Mouse (Mus musculus): ENCODE measurements at regions not wholly inside any gene's neighbourhood (a gene's known extent, or its start where the extent isn't known, plus 50 kb on each side); places are given as distances from the start of the nearest gene placed in this dataset.
A peak's percentile ranks its signal among the peaks of the same experiment; 100 is the strongest.

GRCm38 (mm10) chr10:126502013-126502688, 399.0 kb downstream of the Atp23 start:
- Histone ChIP-seq H3K9ac (no peak overlapping the region), H3K27ac (no peak overlapping the region), H3K4me3 (replicated peaks) (no peak overlapping the region), H3K4me1 (replicated peaks) (no peaks in the 10 kb centered on the region), H3K4me2 (replicated peaks) (no peak overlapping the region), H3K27me3 (replicated peaks) (no peaks in the 10 kb centered on the region), H3K36me3 (no peaks in the 10 kb centered on the region), H3K9me3 (no peaks in the 10 kb centered on the region)
- no peak for ATAC-seq
- WGBS, result 63% methylated on average over 5 of the region's 5 CpGs

GRCm38 (mm10) chr10:126498726-126499125, 402.4 kb downstream of the Atp23 start:
- Histone ChIP-seq H3K9me3 (no peaks in the 10 kb centered on the region), H3K27ac (no peak overlapping the region), H3K27me3 (replicated peaks) (no peaks in the 10 kb centered on the region), H3K36me3 (no peaks in the 10 kb centered on the region), H3K4me3 (replicated peaks) (no peak overlapping the region), H3K9ac (no peak overlapping the region), H3K4me1 (replicated peaks) (no peaks in the 10 kb centered on the region), H3K4me2 (replicated peaks) (no peak overlapping the region)
- 79% methylated on average over 6 of the region's 6 CpGs for WGBS
- no peak for ATAC-seq

- ATAC-seq, result no peak
- H3K4me2 ChIP-seq (replicated peaks), result no peak overlapping the region
- WGBS, result 85% methylated on average over 6 of the region's 6 CpGs
- H3K4me1 ChIP-seq (replicated peaks), result no peaks in the 10 kb centered on the region
- H3K27me3 ChIP-seq (replicated peaks), result no peaks in the 10 kb centered on the region
- no peak overlapping the region for H3K9ac ChIP-seq
- no peaks in the 10 kb centered on the region for H3K36me3 ChIP-seq
- H3K4me3 ChIP-seq (replicated peaks), result no peak overlapping the region
- no peak overlapping the region for H3K27ac ChIP-seq
- no peaks in the 10 kb centered on the region for H3K9me3 ChIP-seq
Observed at GRCm38 (mm10) chr10:126493734-126494133, 407.4 kb downstream of the Atp23 start.

GRCm38 (mm10) chr10:126492211-126492610, 408.9 kb downstream of the Atp23 start:
- 65% methylated on average over 6 of the region's 6 CpGs for WGBS
- Histone ChIP-seq H3K4me1 (replicated peaks) (no peaks in the 10 kb centered on the region), H3K4me3 (replicated peaks) (no peak overlapping the region), H3K36me3 (no peaks in the 10 kb centered on the region), H3K27ac (no peak overlapping the region), H3K4me2 (replicated peaks) (no peak overlapping the region), H3K27me3 (replicated peaks) (no peaks in the 10 kb centered on the region), H3K9ac (no peak overlapping the region), H3K9me3 (no peaks in the 10 kb centered on the region)
- ATAC-seq, result no peak

- Histone ChIP-seq H3K4me2 (replicated peaks) (no peak overlapping the region), H3K4me1 (replicated peaks) (no peaks in the 10 kb centered on the region), H3K9me3 (no peaks in the 10 kb centered on the region), H3K27me3 (replicated peaks) (no peaks in the 10 kb centered on the region), H3K4me3 (replicated peaks) (no peak overlapping the region), H3K36me3 (no peaks in the 10 kb centered on the region), H3K9ac (no peak overlapping the region), H3K27ac (no peak overlapping the region)
- no peak for ATAC-seq
- WGBS, result 86% methylated on average over 7 of the region's 7 CpGs
Observed at GRCm38 (mm10) chr10:126485129-126485528, 416.0 kb downstream of the Atp23 start.

- WGBS, result 91% methylated on average over 2 of the region's 2 CpGs
- Histone ChIP-seq H3K9ac (no peak overlapping the region), H3K36me3 (no peaks in the 10 kb centered on the region), H3K4me2 (replicated peaks) (no peak overlapping the region), H3K9me3 (no peaks in the 10 kb centered on the region), H3K27me3 (replicated peaks) (no peaks in the 10 kb centered on the region), H3K27ac (no peak overlapping the region), H3K4me3 (replicated peaks) (no peak overlapping the region), H3K4me1 (replicated peaks) (no peaks in the 10 kb centered on the region)
- no peak for ATAC-seq
Observed at GRCm38 (mm10) chr10:126483479-126483878, 417.7 kb downstream of the Atp23 start.

- no peak for ATAC-seq
- H3K27me3 ChIP-seq (replicated peaks), result no peaks in the 10 kb centered on the region
- no peaks in the 10 kb centered on the region for H3K4me1 ChIP-seq (replicated peaks)
- no peaks in the 10 kb centered on the region for H3K9me3 ChIP-seq
- H3K4me2 ChIP-seq (replicated peaks), result no peak overlapping the region
- no peak overlapping the region for H3K9ac ChIP-seq
- H3K4me3 ChIP-seq (replicated peaks), result no peak overlapping the region
- no peaks in the 10 kb centered on the region for H3K36me3 ChIP-seq
- H3K27ac ChIP-seq, result no peak overlapping the region
Observed at GRCm38 (mm10) chr10:126480382-126480781, 420.8 kb downstream of the Atp23 start.

GRCm38 (mm10) chr10:126479743-126480142, 421.4 kb downstream of the Atp23 start:
- Histone ChIP-seq H3K27me3 (replicated peaks) (no peaks in the 10 kb centered on the region), H3K9ac (no peak overlapping the region), H3K36me3 (no peaks in the 10 kb centered on the region), H3K9me3 (no peaks in the 10 kb centered on the region), H3K4me2 (replicated peaks) (no peak overlapping the region), H3K4me1 (replicated peaks) (no peaks in the 10 kb centered on the region), H3K4me3 (replicated peaks) (no peak overlapping the region), H3K27ac (no peak overlapping the region)
- no peak for ATAC-seq
- WGBS, result 53% methylated on average over 2 of the region's 2 CpGs

GRCm38 (mm10) chr10:126473050-126473719, 428.0 kb downstream of the Atp23 start:
- no peak overlapping the region for H3K4me2 ChIP-seq (replicated peaks)
- no peak overlapping the region for H3K4me3 ChIP-seq (replicated peaks)
- WGBS, result 41% methylated on average over 6 of the region's 6 CpGs
- H3K9ac ChIP-seq, result no peak overlapping the region
- no peak overlapping the region for H3K27ac ChIP-seq
- no peak for ATAC-seq
- no peaks in the 10 kb centered on the region for H3K27me3 ChIP-seq (replicated peaks)
- no peaks in the 10 kb centered on the region for H3K36me3 ChIP-seq
- no peaks in the 10 kb centered on the region for H3K9me3 ChIP-seq
- 0 out of 2 replicates have a peak, but pooled peaks cover 2% of the 10 kb centered on the region for H3K4me1 ChIP-seq (replicated peaks)

GRCm38 (mm10) chr10:126470838-126471491, 430.2 kb downstream of the Atp23 start:
- WGBS, result 45% methylated on average over 4 of the region's 4 CpGs
- Histone ChIP-seq H3K4me1 (replicated peaks) (0 out of 2 replicates have a peak, but pooled peaks cover 2% of the 10 kb centered on the region), H3K27me3 (replicated peaks) (no peaks in the 10 kb centered on the region), H3K36me3 (no peaks in the 10 kb centered on the region), H3K4me2 (replicated peaks) (0 out of 2 replicates have a peak overlapping the region, but pooled peaks have one; percentile 17), H3K9ac (no peak overlapping the region), H3K4me3 (replicated peaks) (no peak overlapping the region), H3K9me3 (no peaks in the 10 kb centered on the region), H3K27ac (0 out of 2 replicates have a peak overlapping the region, but pooled peaks have one; percentile 27)
- ATAC-seq, result peak; percentile 85

- Histone ChIP-seq H3K36me3 (no peaks in the 10 kb centered on the region), H3K4me3 (replicated peaks) (no peak overlapping the region), H3K4me2 (replicated peaks) (no peak overlapping the region), H3K4me1 (replicated peaks) (no peaks in the 10 kb centered on the region), H3K27me3 (replicated peaks) (no peaks in the 10 kb centered on the region), H3K9me3 (no peaks in the 10 kb centered on the region), H3K9ac (no peak overlapping the region), H3K27ac (no peak overlapping the region)
- 71% methylated on average over 1 of the region's 1 CpGs for WGBS
- ATAC-seq, result no peak
Observed at GRCm38 (mm10) chr10:126462770-126463169, 438.4 kb downstream of the Atp23 start.

- Histone ChIP-seq H3K4me1 (replicated peaks) (no peaks in the 10 kb centered on the region), H3K4me3 (replicated peaks) (no peak overlapping the region), H3K27me3 (replicated peaks) (no peaks in the 10 kb centered on the region), H3K36me3 (no peaks in the 10 kb centered on the region), H3K4me2 (replicated peaks) (no peak overlapping the region), H3K9me3 (no peaks in the 10 kb centered on the region), H3K9ac (no peak overlapping the region), H3K27ac (no peak overlapping the region)
- 67% methylated on average over 5 of the region's 5 CpGs for WGBS
- no peak for ATAC-seq
Observed at GRCm38 (mm10) chr10:126458523-126458922, 442.6 kb downstream of the Atp23 start.
